Mouse (Mus musculus) left cerebral cortex, adult 9 months (tissue): ENCODE data around the gene Rpl12.
A peak's percentile ranks its signal among the peaks of the same experiment; 100 is the strongest.

Source experiments
- DNase-seq, 2 experiments: peaks; one replicate each; pipeline ENCODE4 v3.0.0; 2022; ENCODE audit warnings: low spot score in 2 of 2

The Rpl12 gene

GRCm38 (mm10) chr2:32940483-32940882 is 20.9 kb upstream of the Rpl12 start:
- no peak for DNase-seq

- DNase-seq: no peak
These were observed 13.9 kb upstream of the Rpl12 start for GRCm38 (mm10) chr2:32947454-32947853.

GRCm38 (mm10) chr2:32954581-32954980 is 6.8 kb upstream of the Rpl12 start:
- DNase-seq: no peak

GRCm38 (mm10) chr2:32957344-32957743 is 4.0 kb upstream of the Rpl12 start:
- peak in 1 of 2 experiments; percentile 48 for DNase-seq

GRCm38 (mm10) chr2:32960273-32960672 is 1.1 kb upstream of the Rpl12 start:
- DNase-seq: no peak

- no peak for DNase-seq
These were observed 909 bp downstream of the Rpl12 start for GRCm38 (mm10) chr2:32962062-32962874.

GRCm38 (mm10) chr2:32962875-32963220 is 1.5 kb downstream of the Rpl12 start:
- DNase-seq: no peak

GRCm38 (mm10) chr2:32963544-32963943 is 2.2 kb downstream of the Rpl12 start:
- no peak for DNase-seq

GRCm38 (mm10) chr2:32963981-32964380 is 2.6 kb downstream of the Rpl12 start:
- no peak for DNase-seq

- no peak for DNase-seq
These were observed 3.5 kb downstream of the Rpl12 start for GRCm38 (mm10) chr2:32964659-32965457.

- no peak for DNase-seq
These were observed 4.3 kb downstream of the Rpl12 start for GRCm38 (mm10) chr2:32965511-32966183.

- DNase-seq: no peak
These were observed 4.9 kb downstream of the Rpl12 start for GRCm38 (mm10) chr2:32966184-32966688.

GRCm38 (mm10) chr2:32966689-32967631 is 5.6 kb downstream of the Rpl12 start:
- DNase-seq: peak; percentile 76 to 88

- DNase-seq: no peak
These were observed 6.8 kb downstream of the Rpl12 start for GRCm38 (mm10) chr2:32968024-32968614.

- no peak for DNase-seq
These were observed 8.0 kb downstream of the Rpl12 start for GRCm38 (mm10) chr2:32969326-32969725.

- no peak for DNase-seq
These were observed 9.9 kb downstream of the Rpl12 start for GRCm38 (mm10) chr2:32971235-32971634.

- DNase-seq: no peak
These were observed 12.9 kb downstream of the Rpl12 start for GRCm38 (mm10) chr2:32974216-32974615.

- no peak for DNase-seq
These were observed 15.8 kb downstream of the Rpl12 start for GRCm38 (mm10) chr2:32977114-32977513.

- DNase-seq: no peak
These were observed 17.3 kb downstream of the Rpl12 start for GRCm38 (mm10) chr2:32978675-32979074.

- no peak for DNase-seq
These were observed 18.3 kb downstream of the Rpl12 start for GRCm38 (mm10) chr2:32979675-32980074.

GRCm38 (mm10) chr2:32981281-32981680 is 19.9 kb downstream of the Rpl12 start:
- DNase-seq: no peak
